Mouse (Mus musculus) lung, adult 2 months (tissue): ENCODE measurements at regions not wholly inside any gene's neighbourhood (a gene's known extent, or its start where the extent isn't known, plus 50 kb on each side); places are given as distances from the start of the nearest gene placed in this dataset.

ENCODE experiments used
- CTCF ChIP-seq: fragments of 200-500 bp; IDR thresholded peaks from 2 replicates; pipeline ENCODE4 v1.5.1; 2011; ENCODE audit warnings: mild to moderate bottlenecking, low read length, control low read depth; ENCODE audit not compliant: insufficient read depth
- POLR2A ChIP-seq: fragments of 200-500 bp; IDR thresholded peaks from 2 replicates; pipeline ENCODE4 v1.6.1; 2011; ENCODE audit warnings: low read depth, mild to moderate bottlenecking, control low read depth, low read length, borderline replicate concordance; ENCODE audit errors: extremely low read depth

- TF ChIP-seq CTCF (no peak), POLR2A (no peak)
These were observed 1112.9 kb downstream of the Synb start for GRCm38 (mm10) chr14:68181168-68181567.
